Mouse (Mus musculus) midbrain, embryonic 15.5 days (tissue): ENCODE measurements around the gene Trim69. TPM values are rescaled to one million over a fixed set of nuclear protein-coding genes. Genes with fewer than 3 reads are reported as not detected.

Experiments used
- ATAC-seq: fragments of 200-750 bp; cut with Nextera tagmentation; replicated peaks from 2 replicates; pipeline ENCODE4 v1.8.0; 2017; ENCODE audit warnings: moderate TSS enrichment
- H3K27ac ChIP-seq: fragments of 300-500 bp; sonication (generic); 2 replicates; pipeline ENCODE4 v1.5.1; 2015; ENCODE audit warnings: mild to moderate bottlenecking, inconsistent platforms
- H3K27me3 ChIP-seq: fragments of 300-500 bp; sonication (generic); replicated peaks from 2 replicates; pipeline ENCODE4 v1.6.1; 2015; ENCODE audit warnings: inconsistent platforms
- H3K36me3 ChIP-seq: fragments of 300-500 bp; sonication (generic); replicated peaks from 2 replicates; pipeline ENCODE4 v1.6.1; 2015; ENCODE audit warnings: inconsistent platforms
- H3K4me1 ChIP-seq: fragments of 300-500 bp; sonication (generic); 2 replicates; pipeline ENCODE4 v1.6.1; 2015; ENCODE audit warnings: inconsistent platforms
- H3K4me2 ChIP-seq: fragments of 300-500 bp; sonication (generic); 2 replicates; pipeline ENCODE4 v1.6.1; 2015; ENCODE audit warnings: inconsistent platforms, mild to moderate bottlenecking, moderate library complexity
- H3K4me3 ChIP-seq: fragments of 300-500 bp; sonication (generic); 2 replicates; pipeline ENCODE4 v1.5.1; 2015; ENCODE audit warnings: mild to moderate bottlenecking, inconsistent platforms
- H3K9ac ChIP-seq: fragments of 300-500 bp; sonication (generic); 2 replicates; pipeline ENCODE4 v1.6.1; 2015; ENCODE audit warnings: mild to moderate bottlenecking, inconsistent platforms
- H3K9me3 ChIP-seq: fragments of 300-500 bp; sonication (generic); 2 replicates; pipeline ENCODE4 v1.6.1; 2016; ENCODE audit warnings: inconsistent platforms
- polyA plus RNA-seq: library from polyadenylated mRNA; unstranded; fragments of >200 nt; fragmentation: Nextera tagmentation; extraction: Ambion mirVana; gene quantifications from 2 replicates; pipeline ENCODE4 v1.2.1, GENCODE M21; 2015

The Trim69 gene
- polyA plus RNA-seq, 1 experiment from 2014 or later, result not detected

DNA sequence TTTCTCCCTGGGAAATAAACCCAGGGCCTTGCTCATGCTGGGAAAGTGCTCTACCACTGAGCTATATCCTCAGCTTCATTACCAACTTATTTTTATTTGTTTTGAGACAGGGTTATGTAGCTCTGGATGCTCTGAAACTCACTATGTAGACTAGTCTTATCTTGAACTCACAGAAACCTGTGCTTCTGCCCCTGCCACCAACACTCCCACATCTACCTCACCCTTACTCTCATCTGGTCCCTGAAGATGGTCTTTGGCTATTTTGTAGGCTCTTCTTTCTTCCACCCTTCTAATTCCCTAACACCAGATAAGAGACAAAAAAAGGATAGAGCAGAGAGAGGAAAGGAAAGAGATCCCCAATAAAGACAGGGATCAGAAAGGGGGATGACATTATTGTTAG lies 63.2 kb downstream of the Trim69 start:
- Histone ChIP-seq H3K27ac (no peak overlapping the region), H3K9me3 (no peaks in the 10 kb centered on the region), H3K4me1 (no peaks in the 10 kb centered on the region), H3K36me3 (no peaks in the 10 kb centered on the region), H3K27me3 (no peaks in the 10 kb centered on the region), H3K9ac (no peak overlapping the region), H3K4me3 (no peak overlapping the region), H3K4me2 (no peak overlapping the region)
- no peak for ATAC-seq

Other genes with a start within 250 kb of the Trim69 start
- gene Ctdspl2, start 204.7 kb upstream of the Trim69 start, polyA plus RNA-seq, result 34.3 and 37.4 TPM in 2 replicates
- gene Mageb3, start 204.6 kb upstream of the Trim69 start, polyA plus RNA-seq, result 0.59 and 0.63 TPM in 2 replicates
- gene Eif3j1, start 132.2 kb upstream of the Trim69 start, polyA plus RNA-seq, result 11.2 and 11.7 TPM in 2 replicates
- 8.2 and 8.3 TPM in 2 replicates for gene Spg11, start 42.3 kb upstream of the Trim69 start, polyA plus RNA-seq
- 85.7 and 94.6 TPM in 2 replicates for gene B2m, start 13.0 kb upstream of the Trim69 start, polyA plus RNA-seq
- gene Patl2, start 25.5 kb downstream of the Trim69 start, polyA plus RNA-seq, result not detected in 2 replicates
- not detected in 2 replicates for gene Terb2, start 25.6 kb downstream of the Trim69 start, polyA plus RNA-seq
- 20.5 and 22.2 TPM in 2 replicates for gene Sord, start 74.0 kb downstream of the Trim69 start, polyA plus RNA-seq
- not detected in 2 replicates for gene Duox2, start 137.7 kb downstream of the Trim69 start, polyA plus RNA-seq
- gene Duoxa2, start 138.2 kb downstream of the Trim69 start, polyA plus RNA-seq, result 0.17 and 0.20 TPM in 2 replicates
- gene Duoxa1, start 153.0 kb downstream of the Trim69 start, polyA plus RNA-seq, result 0.30 and 0.32 TPM in 2 replicates
- 0.08 and 0.13 TPM in 2 replicates for gene Duox1, start 155.0 kb downstream of the Trim69 start, polyA plus RNA-seq
- 12.0 and 13.3 TPM in 2 replicates for gene Shf, start 208.5 kb downstream of the Trim69 start, polyA plus RNA-seq